Mouse (Mus musculus) cerebellum, adult 2 months (tissue): Measurements from ENCODE around the gene Stox2.

Experiments used
- CTCF ChIP-seq: fragments of 200-500 bp; IDR thresholded peaks from 2 replicates; pipeline ENCODE4 v1.5.1; 2011; ENCODE audit warnings: low read depth, mild to moderate bottlenecking, control low read depth, low read length, moderate library complexity, borderline replicate concordance; ENCODE audit not compliant: insufficient read depth
- POLR2A ChIP-seq: fragments of 200-500 bp; IDR thresholded peaks from 2 replicates; pipeline ENCODE4 v1.6.1; 2011; ENCODE audit warnings: low read length, control low read depth, borderline replicate concordance; ENCODE audit not compliant: insufficient read depth

DNA sequence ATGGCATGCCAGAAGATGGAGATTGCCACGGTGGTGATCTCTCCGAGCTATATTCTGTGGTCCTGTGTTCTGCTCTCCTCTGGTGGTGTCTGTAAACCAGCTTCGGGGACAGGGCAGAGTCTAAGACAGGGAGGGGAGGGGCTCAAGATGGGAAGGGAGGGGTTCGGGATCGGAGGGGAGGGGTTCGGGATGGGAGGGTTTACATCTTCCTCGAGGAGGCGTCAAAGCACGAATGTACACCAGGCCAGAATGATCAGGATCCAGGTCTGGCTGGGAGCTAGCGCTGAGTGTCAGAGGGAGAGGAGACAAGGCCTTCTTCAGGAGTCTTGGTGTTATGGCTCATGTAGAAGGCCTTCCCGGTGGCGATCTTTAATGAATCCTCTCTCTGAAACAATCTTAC lies 109.7 kb downstream of the Stox2 start:
- no peak for TF ChIP-seq CTCF
- TF ChIP-seq POLR2A, result no peak
